Mouse (Mus musculus) MEL (cell line): ENCODE results near the gene Srsf5.

Experiments
- CHD1 ChIP-seq: IDR thresholded peaks from 2 replicates; pipeline ENCODE4 v1.6.1; 2012; ENCODE audit warnings: low read depth, mild to moderate bottlenecking, inconsistent platforms, low read length, improper control_type of control experiment
- CTCF ChIP-seq, 3 experiments: IDR thresholded peaks in 2 of 3; conservative IDR thresholded peaks in 1 of 3; 2 replicates each; pipeline ENCODE4 v1.5.1; 2011 to 2012; ENCODE audit warnings: low read length in 3 of 3, low read depth in 2 of 3, mild to moderate bottlenecking in 2 of 3, improper control_type of control experiment in 1 of 3, inconsistent platforms in 1 of 3, mixed read lengths in 1 of 3, moderate library complexity in 1 of 3; ENCODE audit not compliant: control insufficient read depth in 1 of 3, insufficient read depth in 1 of 3, poor library complexity in 1 of 3, severe bottlenecking in 1 of 3
- EP300 ChIP-seq, 2 experiments: IDR thresholded peaks; 2 replicates each; pipeline ENCODE4 v1.6.1; 2011; ENCODE audit warnings: improper control_type of control experiment in 2 of 2, low read length in 2 of 2, low read depth in 1 of 2, mild to moderate bottlenecking in 1 of 2
- SMC3 ChIP-seq: IDR thresholded peaks from 2 replicates; pipeline ENCODE4 v1.6.1; 2011; ENCODE audit warnings: low read depth, low read length, improper control_type of control experiment
- UBTF ChIP-seq: IDR thresholded peaks from 2 replicates; pipeline ENCODE4 v1.6.1; 2012; ENCODE audit warnings: low read depth, mild to moderate bottlenecking, inconsistent platforms, low read length, improper control_type of control experiment, moderate library complexity, borderline replicate concordance; ENCODE audit not compliant: insufficient read depth

- TF ChIP-seq CTCF (IDR thresholded peaks at IDR 0.05 in 2 of 3, conservative IDR thresholded peaks at IDR 0.05 in 1 of 3; ENCODE audit: control insufficient read depth in 1 of 3, insufficient read depth in 1 of 3, low read depth in 2 of 3, low read length in 3 of 3, poor library complexity in 1 of 3, severe bottlenecking in 1 of 3) (no peak), EP300 (IDR thresholded peaks at IDR 0.05; ENCODE audit: low read depth in 1 of 2, low read length in 2 of 2) (no peak), UBTF (no peak), SMC3 (no peak), CHD1 (no peak)
Measured at GRCm38 (mm10) chr12:80925919-80926318, 19.4 kb upstream of the Srsf5 start.
